Mouse (Mus musculus): ENCODE measurements around the gene Hebp1. TPM values are rescaled to one million over a fixed set of nuclear protein-coding genes. Genes with fewer than 3 reads are reported as not detected.

The Hebp1 gene
- polyA plus RNA-seq, 1 experiment from 2014 or later, result 94.2 TPM

DNA sequence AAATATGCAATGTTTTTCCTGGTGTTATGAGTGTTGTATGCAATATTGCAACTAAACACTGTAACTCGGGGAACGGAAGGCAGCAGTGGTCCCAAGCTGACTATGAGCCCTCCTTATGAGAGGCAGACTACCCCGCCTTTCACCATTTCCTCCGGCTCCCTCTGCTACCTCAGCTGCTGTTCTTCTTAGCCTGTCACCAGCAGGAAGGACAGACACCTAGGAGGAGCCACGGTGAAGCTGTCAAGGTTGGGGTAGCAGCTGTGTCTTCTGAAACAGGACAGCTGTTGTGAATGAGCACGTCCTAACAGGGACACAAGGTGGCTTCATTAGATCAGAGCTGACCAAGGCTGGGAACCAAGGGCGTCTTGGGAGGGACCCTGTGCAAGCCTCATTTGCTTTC is 59.6 kb downstream of the Hebp1 start:
- Histone ChIP-seq H3K4me3 (ENCODE audit: low read depth, low read length) (no peak overlapping the region), H3K9me3 (ENCODE audit: low read length) (no peaks in the 10 kb centered on the region), H3K27ac (ENCODE audit: low read depth) (no peak overlapping the region), H3K36me3 (replicated peaks; ENCODE audit: insufficient read depth, low read length) (peaks cover 61% of the 10 kb centered on the region), H3K4me2 (ENCODE audit: low read depth, low read length) (no peak overlapping the region), H3K27me3 (ENCODE audit: insufficient read depth, low read length) (no peaks in the 10 kb centered on the region), H3K9ac (replicated peaks) (no peak overlapping the region), H3K4me1 (ENCODE audit: insufficient read depth) (no peaks in the 10 kb centered on the region)
- 78% methylated on average over 7 of the region's 7 CpGs for WGBS (ENCODE audit: insufficient replicate concordance)
- DNase-seq, result no peak
- ATAC-seq, result no peak
- TF ChIP-seq CTCF (IDR thresholded peaks at IDR 0.05; ENCODE audit: low read depth) (no peak), EP300 (IDR thresholded peaks at IDR 0.05; ENCODE audit: low read depth) (no peak)

DNA sequence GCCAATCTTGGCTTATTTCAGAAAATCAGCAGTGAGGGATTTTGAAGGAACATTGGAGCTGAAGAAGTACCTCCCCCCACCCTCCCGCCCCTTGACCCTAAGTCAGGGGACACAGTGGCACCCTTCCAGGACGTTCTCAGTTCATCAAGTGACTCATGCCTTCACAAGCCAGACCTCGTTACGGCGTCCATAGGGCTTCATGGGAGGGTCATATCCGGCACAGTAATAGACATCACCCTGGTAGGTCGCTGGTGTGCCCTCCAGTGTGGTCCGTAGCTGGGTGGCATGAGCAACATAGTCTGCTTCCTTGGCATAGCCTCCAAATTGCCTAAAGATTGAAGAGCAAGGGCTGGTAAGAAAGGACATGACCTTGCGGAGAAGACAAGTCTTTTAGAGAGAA is 60.1 kb downstream of the Hebp1 start:
- DNase-seq (no peak), ATAC-seq (no peak)
- H3K4me3 ChIP-seq (ENCODE audit: low read depth, low read length), result no peak overlapping the region
- no peak overlapping the region for H3K9ac ChIP-seq (replicated peaks)
- H3K9me3 ChIP-seq (ENCODE audit: low read length), result no peaks in the 10 kb centered on the region
- TF ChIP-seq EP300 (IDR thresholded peaks at IDR 0.05; ENCODE audit: low read depth) (no peak), CTCF (IDR thresholded peaks at IDR 0.05; ENCODE audit: low read depth) (no peak)
- H3K4me1 ChIP-seq (ENCODE audit: insufficient read depth), result no peaks in the 10 kb centered on the region
- no peaks in the 10 kb centered on the region for H3K27me3 ChIP-seq (ENCODE audit: insufficient read depth, low read length)
- peaks cover 58% of the 10 kb centered on the region for H3K36me3 ChIP-seq (replicated peaks; ENCODE audit: insufficient read depth, low read length)
- no peak overlapping the region for H3K4me2 ChIP-seq (ENCODE audit: low read depth, low read length)
- WGBS (ENCODE audit: insufficient replicate concordance), result 72% methylated on average over 9 of the region's 9 CpGs
- H3K27ac ChIP-seq (ENCODE audit: low read depth), result no peak overlapping the region

GRCm38 (mm10) chr6:135136439-135137161 is 61.2 kb downstream of the Hebp1 start:
- H3K27ac ChIP-seq (ENCODE audit: low read depth), result no peak overlapping the region
- H3K27me3 ChIP-seq (ENCODE audit: insufficient read depth, low read length), result no peaks in the 10 kb centered on the region
- peaks cover 53% of the 10 kb centered on the region for H3K36me3 ChIP-seq (replicated peaks; ENCODE audit: insufficient read depth, low read length)
- DNase-seq (no peak), ATAC-seq (no peak)
- WGBS (ENCODE audit: insufficient replicate concordance), result 60% methylated on average over 11 of the region's 11 CpGs
- H3K4me2 ChIP-seq (ENCODE audit: low read depth, low read length), result no peak overlapping the region
- H3K9me3 ChIP-seq (ENCODE audit: low read length), result no peaks in the 10 kb centered on the region
- no peak overlapping the region for H3K4me3 ChIP-seq (ENCODE audit: low read depth, low read length)
- TF ChIP-seq CTCF (IDR thresholded peaks at IDR 0.05; ENCODE audit: low read depth) (no peak), EP300 (IDR thresholded peaks at IDR 0.05; ENCODE audit: low read depth) (no peak)
- no peaks in the 10 kb centered on the region for H3K4me1 ChIP-seq (ENCODE audit: insufficient read depth)
- no peak overlapping the region for H3K9ac ChIP-seq (replicated peaks)

DNA sequence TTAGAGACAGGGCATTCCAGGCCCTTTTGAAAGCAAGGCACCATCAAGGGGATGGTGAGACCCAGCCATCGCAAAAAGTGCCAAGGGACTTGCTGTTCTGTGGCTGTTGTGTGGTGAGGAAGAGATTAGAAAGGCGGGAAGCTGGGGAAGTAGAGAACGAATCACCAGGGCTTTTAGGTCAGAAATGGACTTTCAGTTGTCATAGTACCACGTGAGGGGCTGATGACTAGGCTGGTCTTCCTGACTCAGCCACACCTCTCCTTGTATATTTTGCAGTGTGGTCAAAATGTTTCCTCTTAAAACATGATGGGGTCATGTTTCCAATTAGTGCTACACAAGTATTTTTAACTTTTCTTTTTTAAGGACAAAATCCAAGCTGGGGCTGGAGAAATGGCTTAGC is 62.1 kb downstream of the Hebp1 start:
- ATAC-seq (no peak), DNase-seq (no peak)
- Histone ChIP-seq H3K36me3 (replicated peaks; ENCODE audit: insufficient read depth, low read length) (peaks cover 44% of the 10 kb centered on the region), H3K9ac (replicated peaks) (no peak overlapping the region), H3K9me3 (ENCODE audit: low read length) (no peaks in the 10 kb centered on the region), H3K4me2 (ENCODE audit: low read depth, low read length) (no peak overlapping the region), H3K27me3 (ENCODE audit: insufficient read depth, low read length) (no peaks in the 10 kb centered on the region), H3K4me1 (ENCODE audit: insufficient read depth) (no peaks in the 10 kb centered on the region), H3K27ac (ENCODE audit: low read depth) (no peak overlapping the region), H3K4me3 (ENCODE audit: low read depth, low read length) (no peak overlapping the region)
- WGBS (ENCODE audit: insufficient replicate concordance), result 46% methylated on average over 4 of the region's 4 CpGs
- TF ChIP-seq CTCF (IDR thresholded peaks at IDR 0.05; ENCODE audit: low read depth), result no peak
- TF ChIP-seq EP300 (IDR thresholded peaks at IDR 0.05; ENCODE audit: low read depth), result no peak

- DNase-seq (no peak), ATAC-seq (no peak)
- peaks cover 28% of the 10 kb centered on the region for H3K36me3 ChIP-seq (replicated peaks; ENCODE audit: insufficient read depth, low read length)
- no peak overlapping the region for H3K4me2 ChIP-seq (ENCODE audit: low read depth, low read length)
- H3K27me3 ChIP-seq (ENCODE audit: insufficient read depth, low read length), result no peaks in the 10 kb centered on the region
- H3K9ac ChIP-seq (replicated peaks), result no peak overlapping the region
- WGBS (ENCODE audit: insufficient replicate concordance), result 91% methylated on average over 9 of the region's 9 CpGs
- H3K9me3 ChIP-seq (ENCODE audit: low read length), result no peaks in the 10 kb centered on the region
- H3K4me1 ChIP-seq (ENCODE audit: insufficient read depth), result no peaks in the 10 kb centered on the region
- TF ChIP-seq EP300 (IDR thresholded peaks at IDR 0.05; ENCODE audit: low read depth) (no peak), CTCF (IDR thresholded peaks at IDR 0.05; ENCODE audit: low read depth) (no peak)
- H3K27ac ChIP-seq (ENCODE audit: low read depth), result no peak overlapping the region
- H3K4me3 ChIP-seq (ENCODE audit: low read depth, low read length), result no peak overlapping the region
Observed at GRCm38 (mm10) chr6:135133486-135133885, 64.3 kb downstream of the Hebp1 start.

DNA sequence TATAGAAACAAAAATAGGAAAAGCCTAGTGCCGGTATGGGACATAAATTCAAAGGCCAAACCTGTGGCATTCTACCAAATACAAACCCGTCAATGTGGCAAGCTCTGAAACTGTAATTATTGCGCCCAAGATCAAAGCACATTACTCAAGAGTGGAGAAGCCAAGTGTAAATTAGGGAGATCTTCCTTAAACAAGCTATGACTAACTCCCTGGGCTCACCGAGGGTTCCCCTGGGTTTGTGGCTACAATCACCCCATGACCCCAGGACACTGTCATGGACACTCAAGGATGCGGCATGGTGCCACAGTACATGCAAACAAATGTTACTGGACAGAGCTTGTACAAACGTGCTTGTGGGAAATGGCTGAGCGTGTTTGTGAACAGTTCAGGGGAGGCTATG is 64.7 kb downstream of the Hebp1 start:
- no peak overlapping the region for H3K27ac ChIP-seq (ENCODE audit: low read depth)
- 90% methylated on average over 7 of the region's 7 CpGs for WGBS (ENCODE audit: insufficient replicate concordance)
- TF ChIP-seq CTCF (IDR thresholded peaks at IDR 0.05; ENCODE audit: low read depth) (no peak), EP300 (IDR thresholded peaks at IDR 0.05; ENCODE audit: low read depth) (no peak)
- no peak overlapping the region for H3K4me2 ChIP-seq (ENCODE audit: low read depth, low read length)
- ATAC-seq (no peak), DNase-seq (no peak)
- no peak overlapping the region for H3K9ac ChIP-seq (replicated peaks)
- no peaks in the 10 kb centered on the region for H3K9me3 ChIP-seq (ENCODE audit: low read length)
- H3K27me3 ChIP-seq (ENCODE audit: insufficient read depth, low read length), result no peaks in the 10 kb centered on the region
- no peaks in the 10 kb centered on the region for H3K4me1 ChIP-seq (ENCODE audit: insufficient read depth)
- H3K36me3 ChIP-seq (replicated peaks; ENCODE audit: insufficient read depth, low read length), result peaks cover 27% of the 10 kb centered on the region
- no peak overlapping the region for H3K4me3 ChIP-seq (ENCODE audit: low read depth, low read length)
